Mouse (Mus musculus): ENCODE measurements around the gene Gsg1l. TPM values are rescaled to one million over a fixed set of nuclear protein-coding genes. Genes with fewer than 3 reads are reported as not detected.
A peak's percentile ranks its signal among the peaks of the same experiment; 100 is the strongest.

The Gsg1l gene
- polyA plus RNA-seq, 1 experiment from 2014 or later = 1.1 TPM

DNA sequence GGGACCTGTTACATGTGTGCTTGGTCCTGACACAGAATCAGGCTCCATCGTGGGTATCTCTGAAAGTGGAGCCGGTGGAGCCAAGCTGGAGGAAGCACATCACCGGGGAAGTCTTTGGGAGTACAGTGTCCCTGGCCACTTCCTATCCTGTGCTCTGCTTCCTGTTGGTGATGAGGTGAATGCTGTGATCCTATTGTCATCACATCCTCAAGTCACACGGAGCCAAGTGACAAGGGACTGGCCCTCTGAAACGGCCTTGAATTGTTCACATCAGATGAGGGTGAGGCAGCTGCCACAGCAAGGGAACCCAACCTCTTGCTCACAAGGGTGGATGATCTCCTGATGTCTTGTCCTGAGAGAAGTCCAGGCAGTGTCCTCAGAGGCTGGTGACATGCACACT lies 14.4 kb upstream of the Gsg1l start:
- Histone ChIP-seq H3K27me3 (no peaks in the 10 kb centered on the region), H3K4me2 (no peak overlapping the region), H3K4me1 (no peaks in the 10 kb centered on the region), H3K9ac (no peak overlapping the region), H3K27ac (no peak overlapping the region), H3K9me3 (replicated peaks) (no peaks in the 10 kb centered on the region), H3K4me3 (replicated peaks) (no peak overlapping the region), H3K36me3 (peaks cover 44% of the 10 kb centered on the region)
- WGBS = 79% methylated on average over 5 of the region's 5 CpGs
- 0 out of 2 replicates have a peak, but pooled peaks have one; percentile 49 for ATAC-seq (replicated peaks; ENCODE audit: low FRiP score)

- no peak for ATAC-seq (replicated peaks; ENCODE audit: low FRiP score)
- Histone ChIP-seq H3K27ac (no peak overlapping the region), H3K4me3 (replicated peaks) (no peak overlapping the region), H3K9ac (no peak overlapping the region), H3K4me2 (no peak overlapping the region), H3K9me3 (replicated peaks) (no peaks in the 10 kb centered on the region), H3K27me3 (no peaks in the 10 kb centered on the region), H3K36me3 (peaks cover 26% of the 10 kb centered on the region), H3K4me1 (no peaks in the 10 kb centered on the region)
- WGBS = 91% methylated on average over 5 of the region's 5 CpGs
Observed at GRCm38 (mm10) chr7:126094738-126095137, 12.5 kb upstream of the Gsg1l start.

- no peaks in the 10 kb centered on the region for H3K27me3 ChIP-seq
- peaks cover 14% of the 10 kb centered on the region for H3K36me3 ChIP-seq
- no peaks in the 10 kb centered on the region for H3K9me3 ChIP-seq (replicated peaks)
- no peaks in the 10 kb centered on the region for H3K4me1 ChIP-seq
- H3K27ac ChIP-seq = no peak overlapping the region
- no peak overlapping the region for H3K9ac ChIP-seq
- WGBS = 34% methylated on average over 3 of the region's 3 CpGs
- ATAC-seq (replicated peaks; ENCODE audit: low FRiP score) = no peak
- no peak overlapping the region for H3K4me2 ChIP-seq
- no peak overlapping the region for H3K4me3 ChIP-seq (replicated peaks)
Observed at GRCm38 (mm10) chr7:126093162-126093561, 11.0 kb upstream of the Gsg1l start.

- 21% methylated on average over 6 of the region's 6 CpGs for WGBS
- no peak overlapping the region for H3K4me2 ChIP-seq
- no peaks in the 10 kb centered on the region for H3K36me3 ChIP-seq
- peaks cover 13% of the 10 kb centered on the region; the same call in 1 of the 2 replicates for H3K27me3 ChIP-seq
- H3K4me3 ChIP-seq (replicated peaks) = no peak overlapping the region
- H3K9me3 ChIP-seq (replicated peaks) = no peaks in the 10 kb centered on the region
- H3K27ac ChIP-seq = no peak overlapping the region
- peaks cover 16% of the 10 kb centered on the region; the same call in 1 of the 2 replicates for H3K4me1 ChIP-seq
- no peak for ATAC-seq (replicated peaks; ENCODE audit: low FRiP score)
- H3K9ac ChIP-seq = no peak overlapping the region
Observed at GRCm38 (mm10) chr7:126089782-126090181, 7.6 kb upstream of the Gsg1l start.

- 18% methylated on average over 6 of the region's 6 CpGs for WGBS
- Histone ChIP-seq H3K4me3 (replicated peaks) (no peak overlapping the region), H3K9me3 (replicated peaks) (no peaks in the 10 kb centered on the region), H3K4me2 (no peak overlapping the region), H3K36me3 (no peaks in the 10 kb centered on the region), H3K27me3 (peaks cover 29% of the 10 kb centered on the region), H3K27ac (no peak overlapping the region), H3K4me1 (peaks cover 28% of the 10 kb centered on the region), H3K9ac (no peak overlapping the region)
- no peak for ATAC-seq (replicated peaks; ENCODE audit: low FRiP score)
Observed at GRCm38 (mm10) chr7:126088155-126088554, 5.9 kb upstream of the Gsg1l start.

- peaks cover 32% of the 10 kb centered on the region for H3K4me1 ChIP-seq
- WGBS = 64% methylated on average over 10 of the region's 10 CpGs
- no peak overlapping the region for H3K4me2 ChIP-seq
- no peak overlapping the region for H3K27ac ChIP-seq
- H3K36me3 ChIP-seq = no peaks in the 10 kb centered on the region
- no peaks in the 10 kb centered on the region for H3K9me3 ChIP-seq (replicated peaks)
- no peak overlapping the region for H3K9ac ChIP-seq
- H3K4me3 ChIP-seq (replicated peaks) = no peak overlapping the region
- no peak for ATAC-seq (replicated peaks; ENCODE audit: low FRiP score)
- H3K27me3 ChIP-seq = peaks cover 35% of the 10 kb centered on the region
Observed at GRCm38 (mm10) chr7:126087602-126088001, 5.4 kb upstream of the Gsg1l start.

- Histone ChIP-seq H3K4me3 (replicated peaks) (no peak overlapping the region), H3K4me2 (no peak overlapping the region), H3K27ac (no peak overlapping the region), H3K27me3 (peaks cover 48% of the 10 kb centered on the region), H3K4me1 (peaks cover 45% of the 10 kb centered on the region), H3K9ac (no peak overlapping the region), H3K9me3 (replicated peaks) (no peaks in the 10 kb centered on the region), H3K36me3 (no peaks in the 10 kb centered on the region)
- WGBS = 24% methylated on average over 6 of the region's 6 CpGs
- 0 out of 2 replicates have a peak, but pooled peaks have one; percentile 7 for ATAC-seq (replicated peaks; ENCODE audit: low FRiP score)
Observed at GRCm38 (mm10) chr7:126086321-126086741, 4.1 kb upstream of the Gsg1l start.

DNA sequence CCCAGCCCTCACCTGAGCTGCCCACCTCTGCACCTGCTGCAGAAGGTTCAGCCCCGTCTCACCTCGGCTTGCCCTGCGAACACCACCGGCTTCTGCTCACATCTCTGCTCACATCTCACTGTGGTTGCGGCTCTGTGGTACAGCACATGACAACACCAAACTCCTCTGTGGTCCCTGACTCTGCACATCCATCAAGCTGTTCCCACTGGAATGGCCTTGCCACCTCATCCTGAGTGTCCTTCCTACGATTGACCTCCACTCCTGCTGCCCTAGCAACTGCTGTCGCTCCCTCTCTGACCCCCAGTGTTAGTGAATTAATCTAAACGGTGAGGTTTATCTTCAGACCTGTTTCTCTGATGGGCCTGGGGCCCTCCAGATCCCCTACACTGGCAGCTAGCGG lies 2.9 kb upstream of the Gsg1l start:
- Histone ChIP-seq H3K9ac (no peak overlapping the region), H3K27me3 (peaks cover 59% of the 10 kb centered on the region), H3K4me3 (replicated peaks) (no peak overlapping the region), H3K27ac (no peak overlapping the region), H3K36me3 (no peaks in the 10 kb centered on the region), H3K9me3 (replicated peaks) (no peaks in the 10 kb centered on the region), H3K4me2 (no peak overlapping the region), H3K4me1 (peaks cover 49% of the 10 kb centered on the region)
- 89% methylated on average over 9 of the region's 9 CpGs for WGBS
- no peak for ATAC-seq (replicated peaks; ENCODE audit: low FRiP score)

DNA sequence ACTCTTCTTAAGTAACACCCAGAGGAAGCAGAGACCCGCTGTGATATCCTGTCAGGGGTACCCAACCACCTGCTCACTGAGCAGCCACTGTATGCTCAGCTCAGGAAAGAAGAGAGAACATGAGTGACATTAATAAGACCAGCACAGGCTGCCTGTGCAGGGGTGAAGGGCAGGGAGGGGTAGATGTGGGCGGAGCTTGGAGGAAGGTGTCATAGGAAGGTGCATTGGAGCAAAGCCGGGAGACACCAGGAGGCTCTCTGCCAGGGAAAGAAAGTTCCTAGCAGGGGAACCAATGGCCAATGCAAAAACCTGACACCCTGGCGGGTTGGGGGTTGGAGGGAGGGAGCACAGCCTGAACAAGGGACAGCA lies 1.8 kb upstream of the Gsg1l start:
- no peaks in the 10 kb centered on the region for H3K36me3 ChIP-seq
- peaks cover 49% of the 10 kb centered on the region for H3K4me1 ChIP-seq
- H3K27me3 ChIP-seq = peaks cover 71% of the 10 kb centered on the region
- WGBS = 12% methylated on average over 4 of the region's 4 CpGs
- no peak overlapping the region for H3K4me2 ChIP-seq
- no peak overlapping the region for H3K9ac ChIP-seq
- no peak overlapping the region for H3K4me3 ChIP-seq (replicated peaks)
- no peak for ATAC-seq (replicated peaks; ENCODE audit: low FRiP score)
- no peaks in the 10 kb centered on the region for H3K9me3 ChIP-seq (replicated peaks)
- H3K27ac ChIP-seq = no peak overlapping the region

DNA sequence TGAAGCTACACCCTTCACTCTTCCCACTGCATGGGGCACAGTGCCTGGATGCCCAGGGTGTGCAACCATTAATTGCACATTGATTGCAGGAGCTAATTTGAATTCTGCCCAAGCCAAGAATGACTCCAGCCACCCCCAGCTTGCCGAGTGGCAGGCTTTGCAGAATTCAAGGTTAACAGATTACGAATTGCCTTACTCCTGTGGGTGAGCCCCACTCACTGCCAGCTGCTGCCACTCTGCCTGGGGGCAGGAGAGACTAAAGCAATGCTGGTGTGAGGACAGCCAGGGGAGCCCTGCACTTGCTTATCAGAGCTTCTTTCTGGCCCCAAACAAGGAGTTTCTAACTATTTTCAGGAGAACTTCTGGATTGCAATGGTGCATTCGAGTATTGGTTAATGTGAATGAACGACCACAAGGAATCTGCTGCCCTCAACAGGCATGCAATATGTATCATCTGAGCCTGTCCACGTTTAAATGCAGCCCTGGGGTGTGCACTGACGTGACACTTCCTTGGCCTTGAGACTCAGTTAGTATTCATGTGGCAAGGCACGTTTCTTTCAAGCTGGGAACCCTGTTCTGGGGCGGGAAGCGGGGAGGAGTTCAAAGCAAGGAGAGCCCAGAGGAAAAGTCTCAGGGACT lies 1.2 kb upstream of the Gsg1l start:
- Histone ChIP-seq H3K27me3 (peaks cover 72% of the 10 kb centered on the region), H3K36me3 (no peaks in the 10 kb centered on the region), H3K4me2 (no peak overlapping the region), H3K4me1 (peaks cover 49% of the 10 kb centered on the region), H3K9ac (no peak overlapping the region), H3K4me3 (replicated peaks) (no peak overlapping the region), H3K9me3 (replicated peaks) (no peaks in the 10 kb centered on the region), H3K27ac (no peak overlapping the region)
- no peak for ATAC-seq (replicated peaks; ENCODE audit: low FRiP score)
- WGBS = 19% methylated on average over 9 of the region's 9 CpGs

DNA sequence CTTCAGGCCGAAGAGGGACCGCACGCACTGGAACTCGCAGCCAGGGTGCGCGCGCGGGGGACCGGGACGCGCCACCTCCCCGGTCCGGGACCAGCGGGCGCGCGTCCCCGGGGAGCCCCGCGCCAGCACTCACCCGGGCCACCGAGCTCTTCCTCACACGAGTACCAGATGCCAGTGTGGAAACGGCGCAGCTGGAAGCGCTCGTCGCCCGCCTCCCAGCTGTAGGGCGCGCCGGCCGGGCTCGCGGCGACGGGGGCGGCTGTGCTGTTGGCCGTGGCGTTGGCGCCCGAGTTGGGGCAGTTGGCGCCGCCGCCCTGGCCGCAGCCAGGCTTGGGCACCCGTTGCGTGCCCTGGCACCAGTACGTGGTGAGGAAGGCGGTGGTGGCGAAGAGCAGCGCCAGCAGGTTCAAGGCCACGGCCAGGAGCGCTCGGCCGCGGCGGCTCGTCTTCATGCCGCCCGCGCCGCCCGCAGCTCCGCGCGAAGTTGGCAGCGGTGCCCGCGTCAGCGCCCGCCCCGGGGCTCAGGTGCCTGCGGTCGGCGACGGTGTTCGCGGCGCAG lies 405 bp downstream of the Gsg1l start:
- H3K36me3 ChIP-seq = no peaks in the 10 kb centered on the region
- WGBS = under 1% methylated on average over 78 of the region's 80 CpGs
- ATAC-seq (replicated peaks; ENCODE audit: low FRiP score) = 0 out of 2 replicates have a peak, but pooled peaks have one; percentile 9

GRCm38 (mm10) chr7:126080949-126081654 lies 1.1 kb downstream of the Gsg1l start:
- ATAC-seq (replicated peaks; ENCODE audit: low FRiP score) = no peak
- Histone ChIP-seq H3K9ac (peak overlapping the region; percentile 39; the same call in 1 of the 2 replicates), H3K9me3 (replicated peaks) (no peaks in the 10 kb centered on the region), H3K36me3 (no peaks in the 10 kb centered on the region), H3K4me1 (peaks cover 36% of the 10 kb centered on the region), H3K4me2 (peak overlapping the region; percentile 99), H3K27me3 (peaks cover 67% of the 10 kb centered on the region), H3K4me3 (replicated peaks) (peak overlapping the region; percentile 60), H3K27ac (no peak overlapping the region)
- 12% methylated on average over 16 of the region's 16 CpGs for WGBS

More for the DNA sequence above, 405 bp downstream of the Gsg1l start:
- Histone ChIP-seq H3K9me3 (replicated peaks) (no peaks in the 10 kb centered on the region), H3K27me3 (peaks cover 67% of the 10 kb centered on the region), H3K9ac (peak overlapping the region; percentile 39), H3K4me3 (replicated peaks) (peak overlapping the region; percentile 60), H3K27ac (no peak overlapping the region), H3K4me1 (peaks cover 43% of the 10 kb centered on the region), H3K4me2 (peak overlapping the region; percentile 99)
